Mouse (Mus musculus) midbrain, embryonic 10.5 days (tissue): ENCODE measurements around the gene Rnf135. TPM values are rescaled to one million over a fixed set of nuclear protein-coding genes. Genes with fewer than 3 reads are reported as not detected.

Experiments used
- DNase-seq: peaks from one replicate; pipeline ENCODE4 v3.0.0-alpha.2; 2017; ENCODE audit warnings: low spot score
- H3K27ac ChIP-seq: fragments of 300-500 bp; sonication (generic); replicated peaks from 2 replicates; pipeline ENCODE4 v1.5.1; 2016; ENCODE audit warnings: mild to moderate bottlenecking
- H3K27me3 ChIP-seq: fragments of 300-500 bp; sonication (generic); 2 replicates; pipeline ENCODE4 v1.6.1; 2016; ENCODE audit warnings: low read depth, mild to moderate bottlenecking; ENCODE audit not compliant: poor library complexity, severe bottlenecking
- H3K36me3 ChIP-seq: fragments of 300-500 bp; sonication (generic); 2 replicates; pipeline ENCODE4 v1.6.1; 2016; ENCODE audit warnings: mild to moderate bottlenecking, moderate library complexity
- H3K4me1 ChIP-seq: fragments of 300-500 bp; sonication (generic); 2 replicates; pipeline ENCODE4 v1.6.1; 2016
- H3K4me3 ChIP-seq: fragments of 300-500 bp; sonication (generic); 2 replicates; pipeline ENCODE4 v1.5.1; 2016; ENCODE audit warnings: mild to moderate bottlenecking, moderate library complexity
- H3K9me3 ChIP-seq: fragments of 300-500 bp; sonication (generic); replicated peaks from 2 replicates; pipeline ENCODE4 v1.6.1; 2016; ENCODE audit warnings: mild to moderate bottlenecking
- WGBS: fragments of 180-500 bp; shearing (Covaris S2); methylation state at CpG from one replicate; pipeline ENCODE4 v1.1.7; 2016; 5-methylcytosine and 5-hydroxymethylcytosine counted together
- polyA plus RNA-seq: library from polyadenylated mRNA; unstranded; fragments of >200 nt; fragmentation: Nextera tagmentation; extraction: Ambion mirVana; gene quantifications from 2 replicates; pipeline ENCODE4 v1.2.1, GENCODE M21; 2016

Gene Rnf135
- polyA plus RNA-seq, 1 experiment from 2014 or later, result 5.0 TPM

- Histone ChIP-seq H3K4me1 (peaks cover 12% of the 10 kb centered on the region), H3K36me3 (no peaks in the 10 kb centered on the region), H3K4me3 (no peak overlapping the region), H3K27me3 (peaks cover 37% of the 10 kb centered on the region), H3K9me3 (no peaks in the 10 kb centered on the region), H3K27ac (no peak overlapping the region)
- DNase-seq, result no peak
- 80% methylated on average over 5 of the region's 5 CpGs for WGBS
These were observed 33.1 kb upstream of the Rnf135 start for GRCm38 (mm10) chr11:80150566-80150965.

- Histone ChIP-seq H3K4me3 (no peak overlapping the region), H3K4me1 (peaks cover 12% of the 10 kb centered on the region), H3K9me3 (no peaks in the 10 kb centered on the region), H3K27ac (no peak overlapping the region), H3K27me3 (peaks cover 46% of the 10 kb centered on the region), H3K36me3 (no peaks in the 10 kb centered on the region)
- DNase-seq, result no peak
- 84% methylated on average over 2 of the region's 2 CpGs for WGBS
These were observed 32.1 kb upstream of the Rnf135 start for GRCm38 (mm10) chr11:80151541-80151940.

- H3K27ac ChIP-seq, result no peak overlapping the region
- H3K9me3 ChIP-seq, result no peaks in the 10 kb centered on the region
- no peak overlapping the region for H3K4me3 ChIP-seq
- H3K36me3 ChIP-seq, result no peaks in the 10 kb centered on the region
- DNase-seq, result no peak
- WGBS, result 80% methylated on average over 8 of the region's 8 CpGs
- H3K27me3 ChIP-seq, result peaks cover 54% of the 10 kb centered on the region
- peaks cover 12% of the 10 kb centered on the region for H3K4me1 ChIP-seq
These were observed 31.3 kb upstream of the Rnf135 start for GRCm38 (mm10) chr11:80152376-80152775.

DNA sequence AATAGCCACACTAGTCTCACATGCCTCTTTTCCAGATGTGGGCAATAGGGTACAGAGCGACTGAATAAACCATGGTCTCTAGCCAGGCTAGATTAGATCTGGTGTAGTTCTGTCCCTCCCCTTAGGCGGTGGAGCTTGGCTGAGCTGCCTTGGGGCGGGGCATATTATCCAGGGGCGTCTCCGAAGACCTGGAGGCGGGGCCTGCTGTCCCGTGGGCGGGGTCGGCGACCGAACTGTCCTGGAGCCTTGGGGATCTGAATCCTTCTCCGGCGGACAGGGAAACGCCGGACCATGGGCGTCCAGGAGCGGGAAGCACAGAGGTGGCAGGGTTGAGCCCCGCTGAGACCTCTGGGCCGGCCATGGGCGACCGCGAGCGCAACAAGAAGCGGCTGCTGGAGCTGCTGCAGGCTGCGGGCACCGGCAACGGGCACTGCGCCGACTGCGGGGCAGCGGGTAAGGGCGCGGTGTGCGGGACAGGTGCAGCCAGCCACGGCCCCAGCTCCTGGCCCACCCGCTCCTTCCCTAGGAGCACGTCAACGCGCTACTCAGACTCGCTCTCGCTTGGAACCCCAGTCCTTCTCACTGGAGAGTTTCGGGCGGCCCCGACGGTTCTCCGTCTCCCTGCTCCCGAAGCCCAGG is 29.7 kb upstream of the Rnf135 start, which contains the start of gene Adap2:
Gene Adap2 (plus strand): TSS at position 249 of the 639 bp plus-strand sequence.
- Histone ChIP-seq H3K4me3 (peak within 1 kb of the TSS; percentile 65), H3K27ac (peak within 1 kb of the TSS; percentile 25; the same call in 1 of the 2 replicates), H3K36me3 (no peaks in the 10 kb centered on the region), H3K4me1 (peaks cover 12% of the 10 kb centered on the region), H3K27me3 (peaks cover 65% of the 10 kb centered on the region), H3K9me3 (no peaks in the 10 kb centered on the region)
- 3% methylated on average over 47 of the region's 47 CpGs for WGBS
- DNase-seq, result peak; percentile 82

DNA sequence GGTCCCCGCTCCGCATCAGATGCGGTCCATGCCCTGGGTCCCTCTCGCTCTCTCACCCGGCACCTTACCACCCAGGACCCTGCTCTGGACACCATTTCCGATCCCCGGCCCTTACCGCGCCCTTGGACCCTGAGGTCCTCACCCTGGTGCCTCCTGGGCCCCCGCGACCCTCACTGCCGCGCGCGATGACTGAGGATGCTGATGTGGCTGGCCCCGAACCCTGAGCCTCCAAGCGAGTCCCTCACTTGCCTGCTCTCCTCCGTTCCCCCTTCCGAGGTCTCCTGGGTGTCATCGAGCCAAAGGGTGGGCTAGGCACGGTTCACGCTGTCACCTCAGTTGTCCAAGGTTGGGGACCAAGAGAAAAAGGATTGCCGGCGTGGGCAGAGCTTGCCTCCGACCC is 29.1 kb upstream of the Rnf135 start:
- peak overlapping the region; percentile 25; the same call in 1 of the 2 replicates for H3K27ac ChIP-seq
- peak overlapping the region; percentile 65 for H3K4me3 ChIP-seq
- peaks cover 65% of the 10 kb centered on the region for H3K27me3 ChIP-seq
- 23% methylated on average over 25 of the region's 25 CpGs for WGBS
- H3K4me1 ChIP-seq, result peaks cover 12% of the 10 kb centered on the region
- H3K36me3 ChIP-seq, result no peaks in the 10 kb centered on the region
- DNase-seq, result no peak
- no peaks in the 10 kb centered on the region for H3K9me3 ChIP-seq

DNA sequence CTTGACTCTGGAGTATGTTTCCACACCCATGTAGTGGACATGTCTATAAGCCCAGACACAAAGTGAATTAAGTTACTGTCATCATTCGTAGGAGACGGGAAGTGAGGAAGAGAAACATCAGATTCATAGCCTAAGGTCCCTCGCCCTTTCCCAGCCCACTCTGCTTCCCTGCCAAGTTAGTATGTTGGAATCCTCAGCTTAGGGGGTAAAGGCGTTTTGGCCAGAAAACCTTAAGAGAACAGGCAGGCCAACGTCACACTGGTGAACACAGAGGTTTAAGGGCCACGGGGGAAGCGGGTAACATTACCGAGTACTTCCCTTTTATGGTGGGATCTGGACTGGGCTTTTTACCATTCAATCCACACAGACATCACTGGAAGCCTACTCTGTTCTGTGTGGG is 28.1 kb upstream of the Rnf135 start:
- Histone ChIP-seq H3K27me3 (peaks cover 65% of the 10 kb centered on the region), H3K4me3 (no peak overlapping the region), H3K27ac (no peak overlapping the region), H3K4me1 (peaks cover 12% of the 10 kb centered on the region), H3K36me3 (no peaks in the 10 kb centered on the region), H3K9me3 (no peaks in the 10 kb centered on the region)
- no peak for DNase-seq
- WGBS, result 89% methylated on average over 8 of the region's 8 CpGs

GRCm38 (mm10) chr11:80155961-80156360 is 27.7 kb upstream of the Rnf135 start:
- 89% methylated on average over 4 of the region's 4 CpGs for WGBS
- no peaks in the 10 kb centered on the region for H3K9me3 ChIP-seq
- no peak for DNase-seq
- no peak overlapping the region for H3K27ac ChIP-seq
- H3K36me3 ChIP-seq, result no peaks in the 10 kb centered on the region
- H3K4me3 ChIP-seq, result no peak overlapping the region
- peaks cover 12% of the 10 kb centered on the region for H3K4me1 ChIP-seq
- H3K27me3 ChIP-seq, result peaks cover 65% of the 10 kb centered on the region

- no peak for DNase-seq
- Histone ChIP-seq H3K27me3 (peaks cover 65% of the 10 kb centered on the region), H3K4me1 (peaks cover 12% of the 10 kb centered on the region), H3K27ac (no peak overlapping the region), H3K9me3 (no peaks in the 10 kb centered on the region), H3K4me3 (no peak overlapping the region), H3K36me3 (no peaks in the 10 kb centered on the region)
- 83% methylated on average over 4 of the region's 4 CpGs for WGBS
These were observed 26.8 kb upstream of the Rnf135 start for GRCm38 (mm10) chr11:80156841-80157240.

DNA sequence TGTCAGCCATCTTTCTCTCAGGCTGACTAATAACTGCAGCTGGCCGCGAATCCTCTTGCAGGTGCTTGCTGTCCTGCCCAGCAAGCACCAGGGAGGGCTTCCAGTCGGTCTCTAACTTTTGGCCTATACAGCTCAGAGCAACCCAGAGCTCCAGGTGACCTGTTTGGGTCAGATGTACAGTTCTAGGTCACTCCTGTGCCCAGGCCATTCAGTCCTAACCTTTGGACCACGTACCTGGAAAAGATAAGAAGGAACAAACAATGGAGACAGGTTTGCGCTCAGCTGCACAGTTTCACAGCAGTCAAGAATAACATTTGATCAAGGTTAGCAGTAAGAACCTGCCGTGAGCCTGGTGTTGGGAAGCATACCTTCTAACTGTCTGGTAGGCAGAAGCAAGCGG is 24.6 kb upstream of the Rnf135 start:
- DNase-seq, result no peak
- no peaks in the 10 kb centered on the region for H3K36me3 ChIP-seq
- WGBS, result 82% methylated on average over 7 of the region's 7 CpGs
- peaks cover 7% of the 10 kb centered on the region for H3K4me1 ChIP-seq
- no peak overlapping the region for H3K27ac ChIP-seq
- no peaks in the 10 kb centered on the region for H3K9me3 ChIP-seq
- no peak overlapping the region for H3K4me3 ChIP-seq
- peaks cover 43% of the 10 kb centered on the region for H3K27me3 ChIP-seq

DNA sequence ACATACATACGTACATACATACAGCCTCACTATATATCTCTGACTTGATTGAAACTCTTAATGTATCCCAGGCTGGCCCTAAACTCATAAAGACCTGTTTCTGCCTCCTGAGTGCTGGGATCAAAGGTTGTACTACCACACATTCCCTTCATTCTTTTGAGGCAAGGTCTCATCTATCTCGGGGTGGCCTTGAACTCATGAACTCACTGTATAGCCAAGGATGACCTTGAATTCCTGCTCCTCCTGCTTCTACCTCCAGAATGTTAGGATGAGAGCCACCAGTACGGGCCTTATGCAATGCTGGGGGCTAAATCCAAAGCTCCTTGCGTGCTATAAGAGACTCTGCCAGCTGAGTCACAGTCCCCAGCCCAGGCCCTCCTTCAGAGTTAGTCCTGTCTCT is 22.6 kb upstream of the Rnf135 start:
- Histone ChIP-seq H3K36me3 (no peaks in the 10 kb centered on the region), H3K4me3 (no peak overlapping the region), H3K27ac (no peak overlapping the region), H3K9me3 (no peaks in the 10 kb centered on the region), H3K4me1 (no peaks in the 10 kb centered on the region), H3K27me3 (peaks cover 23% of the 10 kb centered on the region)
- WGBS, result 84% methylated on average over 4 of the region's 4 CpGs
- no peak for DNase-seq

DNA sequence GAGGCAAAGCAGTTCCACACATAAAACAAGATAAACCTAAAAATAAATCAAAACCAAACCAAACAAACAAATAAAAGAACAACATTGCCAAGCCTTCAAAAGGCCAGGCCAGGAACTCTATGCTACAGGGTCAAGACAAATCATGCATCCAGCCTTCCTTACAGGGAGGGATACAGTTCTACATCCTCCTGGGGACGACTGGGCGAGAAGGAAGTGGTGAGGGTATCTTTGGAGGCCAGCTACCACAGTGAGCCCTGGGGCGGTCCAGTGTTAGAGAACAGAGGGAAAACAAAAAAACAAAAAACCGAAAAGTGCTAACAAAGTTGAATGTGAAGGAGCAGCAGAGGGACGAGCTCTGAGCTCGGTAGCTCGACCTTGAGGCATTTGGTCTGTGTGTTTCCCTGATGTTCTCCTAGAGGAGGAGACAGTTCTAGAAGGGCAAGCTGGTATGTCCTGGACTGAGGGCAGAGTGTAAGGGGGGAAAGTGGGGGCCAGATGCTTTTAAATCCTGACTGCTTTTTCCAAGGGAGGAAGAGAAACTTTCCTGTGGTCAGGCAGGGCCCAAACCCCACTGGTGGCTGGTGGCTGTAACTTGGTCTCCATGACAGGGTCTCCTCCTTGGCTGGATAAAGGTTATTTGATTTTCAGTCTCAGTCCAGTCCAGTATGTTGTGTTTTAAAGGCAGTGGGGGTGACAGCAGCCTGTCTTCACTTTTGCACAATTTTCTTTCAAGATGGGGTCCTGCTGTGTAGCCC is 20.1 kb upstream of the Rnf135 start:
- WGBS, result 76% methylated on average over 7 of the region's 7 CpGs
- H3K27me3 ChIP-seq, result no peaks in the 10 kb centered on the region
- no peak for DNase-seq
- H3K4me3 ChIP-seq, result no peak overlapping the region
- no peaks in the 10 kb centered on the region for H3K36me3 ChIP-seq
- H3K9me3 ChIP-seq, result no peaks in the 10 kb centered on the region
- no peaks in the 10 kb centered on the region for H3K4me1 ChIP-seq
- no peak overlapping the region for H3K27ac ChIP-seq

DNA sequence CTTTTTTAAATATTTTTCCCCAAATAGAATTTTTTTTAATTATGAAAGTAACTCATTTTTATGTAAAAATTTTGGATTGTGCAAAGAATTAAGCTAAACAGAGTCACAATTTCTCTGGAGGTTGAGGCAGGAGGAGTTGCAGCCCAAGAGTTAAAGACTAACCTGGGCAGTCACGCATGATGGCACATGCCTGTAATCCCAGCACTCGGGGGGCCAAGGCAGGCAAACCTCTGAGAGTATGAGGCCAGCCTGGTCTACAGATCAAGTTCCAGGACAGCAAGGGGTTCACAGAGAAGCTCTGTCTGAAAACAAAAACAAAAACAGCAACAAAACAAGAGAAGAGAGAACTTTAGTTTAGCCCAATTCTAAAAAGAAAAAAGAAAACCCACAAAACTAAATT is 19.4 kb upstream of the Rnf135 start:
- Histone ChIP-seq H3K36me3 (no peaks in the 10 kb centered on the region), H3K4me3 (no peak overlapping the region), H3K9me3 (no peaks in the 10 kb centered on the region), H3K27ac (no peak overlapping the region), H3K27me3 (no peaks in the 10 kb centered on the region), H3K4me1 (no peaks in the 10 kb centered on the region)
- 50% methylated on average over 2 of the region's 2 CpGs for WGBS
- no peak for DNase-seq

DNA sequence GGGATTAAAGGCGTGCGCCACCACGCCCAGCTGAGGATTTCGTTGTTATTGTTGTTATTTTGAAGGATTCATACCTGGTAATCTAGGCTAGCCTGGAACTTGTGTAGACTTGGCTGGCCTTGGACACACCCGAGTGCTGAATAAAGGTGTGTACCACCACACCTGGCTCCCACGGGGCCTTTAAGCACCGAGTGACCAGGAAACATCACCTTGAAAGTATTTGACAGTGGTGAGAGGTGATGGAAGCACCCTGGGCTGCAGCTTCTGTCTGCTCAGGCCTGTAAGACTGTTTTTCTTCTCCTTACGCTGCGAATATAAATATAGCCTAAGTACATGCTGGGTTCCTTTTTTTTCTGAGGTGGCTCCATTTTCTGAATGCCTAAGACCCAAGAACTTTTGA is 15.5 kb upstream of the Rnf135 start:
- Histone ChIP-seq H3K27ac (no peak overlapping the region), H3K36me3 (no peaks in the 10 kb centered on the region), H3K9me3 (no peaks in the 10 kb centered on the region), H3K4me1 (no peaks in the 10 kb centered on the region), H3K4me3 (no peak overlapping the region), H3K27me3 (no peaks in the 10 kb centered on the region)
- 95% methylated on average over 9 of the region's 9 CpGs for WGBS
- DNase-seq, result no peak
